Mouse (Mus musculus): ENCODE data around the gene Kctd19.

GRCm38 (mm10) chr8:105346611-105347427 lies 66.5 kb downstream of the Kctd19 start:
- TF ChIP-seq GATA1 (IDR thresholded peaks at IDR 0.05; ENCODE audit: borderline replicate concordance, low read length) (no peak), FLI1 (IDR thresholded peaks at IDR 0.05; ENCODE audit: low read length) (no peak)
